Comparison of ENCODE assay signal across 36 mouse cellular contexts in genomic region chr1:144206281-144207061, GRCm38 (mm10). TPM values are rescaled to one million over a fixed set of nuclear protein-coding genes. Genes with fewer than 3 reads are reported as not detected.
DNase-seq lines count a peak whose midpoint lies in the region; ATAC-seq and TF ChIP-seq lines count a peak whose summit lies in the region.
"Had no signal": no experiment of that assay in that cellular context is flagged by ENCODE, and none has a peak within 500 bp of the region (broad histone marks: within the 10 kb centered on the region; RNA-seq: fewer than 3 reads in every experiment).

No protein-coding gene starts in this region.

- no peaks in the 10 kb centered on the region for H3K27me3 ChIP-seq in heart, adult 2 months (ENCODE audit: control insufficient read depth, insufficient read depth, low read length)
- H3K27me3 ChIP-seq: hindbrain, embryonic 15.5 days; limb, embryonic 13.5 days; lung, embryonic 15.5 days; midbrain, embryonic 13.5 days; neural tube, embryonic 13.5 days had no signal

- TF ChIP-seq POLR2A in heart, adult 2 months (IDR thresholded peaks at IDR 0.05; ENCODE audit: insufficient read depth, low read depth, low read length) = no peak

- H3K79me2 ChIP-seq in heart, adult 2 months (replicated peaks; ENCODE audit: control insufficient read depth, insufficient read depth, low read length) = no peaks in the 10 kb centered on the region

- no peaks in the 10 kb centered on the region for H3K4me1 ChIP-seq in heart, adult 2 months (ENCODE audit: control insufficient read depth, insufficient read depth, low read length)
- H3K4me1 ChIP-seq: hindbrain, embryonic 15.5 days; limb, embryonic 13.5 days; lung, embryonic 15.5 days; midbrain, embryonic 13.5 days; neural tube, embryonic 13.5 days had no signal

- no peak overlapping the region for H3K9ac ChIP-seq in heart, adult 2 months (ENCODE audit: low read depth, low read length)
- H3K9ac ChIP-seq: hindbrain, embryonic 15.5 days; limb, embryonic 13.5 days; lung, embryonic 15.5 days; midbrain, embryonic 13.5 days; neural tube, embryonic 13.5 days had no signal

- intact Hi-C loops in heart, adult 2 months (cut with DNase I) = loop anchor here (5.0 kb wide), 1 partner anchor 394 kb away; no protein-coding TSS in a partner anchor
- intact Hi-C loops in left cerebral cortex, adult 2 months (cut with DNase I) = no loop called here

- no peak for DNase-seq in heart, adult 2 months
- no peak for DNase-seq in heart, adult 9 months (ENCODE audit: low spot score in 2 of 2)
- DNase-seq in left cerebral cortex, adult 2 months (ENCODE audit: extremely low spot score in 1 of 2, low spot score in 2 of 2) = no peak
- DNase-seq in left cerebral cortex, adult 8-10 months (ENCODE audit: low spot score in 2 of 2) = no peak
- DNase-seq in NIH3T3 (ENCODE audit: low read depth) = peak; percentile 5
- DNase-seq in testis, postnatal 10 days (ENCODE audit: low spot score) = no peak
- DNase-seq in embryo, embryonic 11 days = no peak
- DNase-seq: adrenal gland, adult 8-10 months; cerebellum, adult 11 months; cerebellum, adult 9-10 months; cerebellum, postnatal 36 days; gastrocnemius, postnatal 10 days; heart, postnatal 10 days; kidney, adult 18-20 months; layer of hippocampus, adult 9-11 months; thymus, postnatal 14 days had no signal

- 72% methylated on average over 7 of the region's 7 CpGs for WGBS in heart, adult 2 months

- no peak overlapping the region for H3K4me3 ChIP-seq in heart, adult 2 months
- no peak overlapping the region for H3K4me3 ChIP-seq in left cerebral cortex, adult 2 months
- H3K4me3 ChIP-seq: erythroblast, embryonic 14.5 days; hindbrain, embryonic 15.5 days; limb, embryonic 13.5 days; lung, embryonic 15.5 days; midbrain, embryonic 13.5 days; myocyte; neural tube, embryonic 13.5 days had no signal

- no peaks in the 10 kb centered on the region for H3K36me3 ChIP-seq in heart, adult 2 months (ENCODE audit: control insufficient read depth, insufficient read depth, low read length)
- H3K36me3 ChIP-seq: hindbrain, embryonic 15.5 days; limb, embryonic 13.5 days; lung, embryonic 15.5 days; midbrain, embryonic 13.5 days; neural tube, embryonic 13.5 days had no signal

- ATAC-seq in monocyte, adult 5-6 weeks (replicated peaks; ENCODE audit: insufficient number of reproducible peaks, low FRiP score, low TSS enrichment, poor library complexity, severe bottlenecking) = 0 out of 2 replicates have a peak, but pooled peaks have one; percentile 17
- ATAC-seq: forebrain, embryonic 16.5 days; midbrain, embryonic 13.5 days had no signal

- TF ChIP-seq CTCF in heart, adult 2 months (IDR thresholded peaks at IDR 0.05) = peak; percentile 43
- peak; percentile 29 for TF ChIP-seq CTCF in left cerebral cortex, adult 2 months (IDR thresholded peaks at IDR 0.05)

- no peak for TF ChIP-seq EP300 in heart, adult 2 months (IDR thresholded peaks at IDR 0.05; ENCODE audit: insufficient read depth, low read depth, low read length)

- H3K27ac ChIP-seq in heart, adult 2 months = no peak overlapping the region
- no peak overlapping the region for H3K27ac ChIP-seq in left cerebral cortex, adult 2 months
- H3K27ac ChIP-seq: hindbrain, embryonic 15.5 days; limb, embryonic 13.5 days; lung, embryonic 15.5 days; midbrain, embryonic 13.5 days; neural tube, embryonic 13.5 days had no signal

RNA-seq across cellular contexts. Expression of gene Rgs13, which starts 29.3 kb away (rescaled TPM):
- total RNA-seq in heart, adult 2 months (2021) = not detected
- not detected in 2 replicates for polyA plus RNA-seq in heart, adult 2 months (2012; rRNA removed)
- total RNA-seq in left cerebral cortex, adult 2 months (2021) = under 1 TPM; 0.54 to 0.61 TPM
- 1 to 10 TPM in 2 of 4 experiments, under 1 TPM in 2; 0.57 to 1.4 (median 0.93) TPM for total RNA-seq in left cerebral cortex, adult 8-10 months (2022)
- not detected in 3 replicates for total RNA-seq in monocyte, adult 5-6 weeks (2017)
- total RNA-seq: adrenal gland, adult 8-10 months; heart, postnatal 10 days; hematopoietic stem cell, adult 5-6 weeks; megakaryocyte-erythroid progenitor cell, adult 5-6 weeks had no signal
- polyA plus RNA-seq: erythroblast, embryonic 14.5 days; gonadal fat pad, adult 2 months; heart, embryonic 11.5 days; intestine, embryonic 14.5 days; kidney, embryonic 16.5 days; limb, embryonic 13.5 days; liver, embryonic 11.5 days; liver, embryonic 16.5 days; myocyte; testis, adult 2 months had no signal

RNA-seq across cellular contexts. Expression of gene Rgs1, which starts 42.6 kb away (rescaled TPM):
- not detected for total RNA-seq in heart, adult 2 months (2021)
- polyA plus RNA-seq in heart, adult 2 months (2012; rRNA removed) = not detected in 2 replicates
- under 1 TPM in 1 of 2 experiments, not detected in 1; 0.51 TPM for total RNA-seq in left cerebral cortex, adult 2 months (2021)
- 1 to 10 TPM in 2 of 4 experiments, not detected in 2; 1.9 to 3.8 TPM for total RNA-seq in left cerebral cortex, adult 8-10 months (2022)
- 965 to 1,298 TPM (median 1,158 TPM) in 3 replicates for total RNA-seq in monocyte, adult 5-6 weeks (2017)
- total RNA-seq: gastrocnemius, postnatal 10 days; heart, postnatal 10 days; left cerebral cortex, adult 18-20 months had no signal
- polyA plus RNA-seq: forebrain, embryonic 11.5 days; forebrain, embryonic 16.5 days; heart, embryonic 11.5 days; hindbrain, embryonic 15.5 days; intestine, embryonic 14.5 days; kidney, embryonic 16.5 days; midbrain, embryonic 13.5 days; myocyte; neural tube, embryonic 13.5 days; testis, adult 2 months had no signal

Comparison
In these comparisons a context has a peak if more than half of its experiments do, and no peak if none do; other contexts are left out.
1. RNA of gene Rgs1, which starts 42.6 kb away (total RNA-seq): 965 to 1,298 TPM in monocyte, adult 5-6 weeks; 1.9 to 3.8 TPM in left cerebral cortex, adult 8-10 months, 0.51 TPM in left cerebral cortex, adult 2 months and not detected in heart, adult 2 months; every median in the first group is over 100 times any median in the second.